26 mouse cellular contexts compared by ENCODE assay signal in the genomic region with DNA sequence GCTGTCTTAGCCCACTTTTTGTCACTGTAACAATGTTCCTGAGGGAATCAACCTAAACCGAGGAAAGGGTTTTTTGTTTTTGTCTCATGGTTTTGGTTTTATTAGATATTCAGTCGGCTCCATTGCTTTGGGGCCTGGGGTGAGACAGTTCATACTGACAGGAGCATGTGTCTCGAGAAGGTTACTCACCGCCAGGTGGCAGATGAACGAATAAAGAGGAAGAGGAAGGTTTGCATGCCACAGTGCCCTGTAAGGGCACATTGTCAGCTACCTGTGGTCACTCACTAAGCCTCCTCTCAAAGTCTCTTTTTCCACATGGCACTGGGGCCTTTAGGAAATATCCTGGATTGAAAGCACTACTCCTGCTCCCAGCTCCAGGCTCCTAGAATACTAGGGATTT. TPM values are rescaled to one million over a fixed set of nuclear protein-coding genes. Genes with fewer than 3 reads are reported as not detected.
A peak's percentile ranks its signal among the peaks of the same experiment; 100 is the strongest.
DNase-seq lines count a peak whose midpoint lies in the region; ATAC-seq and TF ChIP-seq lines count a peak whose summit lies in the region.
"Had no signal": no experiment of that assay in that cellular context is flagged by ENCODE, and none has a peak within 500 bp of the region (broad histone marks: within the 10 kb centered on the region; RNA-seq: fewer than 3 reads in every experiment).

No protein-coding gene starts in this region.

- no peak for ATAC-seq in hindbrain, embryonic 16.5 days
- ATAC-seq: forebrain, embryonic 14.5 days; forebrain, embryonic 16.5 days had no signal

- peak; percentile 11 to 49 (median 13); a peak in 2 of 6 replicates for TF ChIP-seq CTCF in MEL (IDR thresholded peaks at IDR 0.05 in 2 of 3, conservative IDR thresholded peaks at IDR 0.05 in 1 of 3; ENCODE audit: control insufficient read depth in 1 of 3, insufficient read depth in 1 of 3, low read depth in 2 of 3, low read length in 3 of 3, poor library complexity in 1 of 3, severe bottlenecking in 1 of 3)

- H3K4me3 ChIP-seq in MEL (ENCODE audit: control insufficient read depth in 1 of 2, insufficient read depth in 1 of 2, low read depth in 2 of 2, low read length in 2 of 2): no peak overlapping the region
- H3K4me3 ChIP-seq in hindbrain, embryonic 16.5 days (ENCODE audit: low read length): no peak overlapping the region
- H3K4me3 ChIP-seq: embryonic facial prominence, embryonic 13.5 days; embryonic facial prominence, embryonic 15.5 days; erythroblast, embryonic 14.5 days; forebrain, embryonic 10.5 days had no signal

- peaks cover 0 to 1% of the 10 kb centered on the region in 2 experiments; a peak in 1 of 4 replicates for H3K27me3 ChIP-seq in MEL (ENCODE audit: control insufficient read depth in 1 of 2, insufficient read depth in 2 of 2, low read length in 2 of 2)
- H3K27me3 ChIP-seq in splenic B cell, adult 2 months (ENCODE audit: control insufficient read depth, insufficient read depth, low read length, poor library complexity, severe bottlenecking): no peaks in the 10 kb centered on the region
- H3K27me3 ChIP-seq in hindbrain, embryonic 16.5 days (replicated peaks; ENCODE audit: control insufficient read depth, insufficient read depth, low read length): no peaks in the 10 kb centered on the region
- H3K27me3 ChIP-seq: embryonic facial prominence, embryonic 13.5 days; embryonic facial prominence, embryonic 15.5 days had no signal

- TF ChIP-seq RAD21 in MEL (IDR thresholded peaks at IDR 0.05; ENCODE audit: low read depth, low read length): peak; percentile 31

- no peak for TF ChIP-seq EP300 in MEL (IDR thresholded peaks at IDR 0.05; ENCODE audit: low read depth in 1 of 2, low read length in 2 of 2)

- H3K9me3 ChIP-seq in MEL (replicated peaks; ENCODE audit: insufficient read depth, low read length): no peaks in the 10 kb centered on the region
- no peaks in the 10 kb centered on the region for H3K9me3 ChIP-seq in hindbrain, embryonic 16.5 days (ENCODE audit: control insufficient read depth, low read length)
- H3K9me3 ChIP-seq: embryonic facial prominence, embryonic 13.5 days; embryonic facial prominence, embryonic 15.5 days; forebrain, embryonic 10.5 days; G1E had no signal

- no peak overlapping the region for H3K4me2 ChIP-seq in hindbrain, embryonic 16.5 days (ENCODE audit: low read length)
- H3K4me2 ChIP-seq: embryonic facial prominence, embryonic 13.5 days; embryonic facial prominence, embryonic 15.5 days had no signal

- H3K79me2 ChIP-seq in MEL (ENCODE audit: control insufficient read depth, insufficient read depth, low read length, poor library complexity): no peaks in the 10 kb centered on the region

- no peaks in the 10 kb centered on the region for H3K4me1 ChIP-seq in MEL (ENCODE audit: control insufficient read depth in 1 of 2, insufficient read depth in 2 of 2, low read length in 2 of 2)
- no peaks in the 10 kb centered on the region for H3K4me1 ChIP-seq in hindbrain, embryonic 16.5 days (ENCODE audit: control insufficient read depth, insufficient read depth, low read depth, low read length)
- H3K4me1 ChIP-seq: embryonic facial prominence, embryonic 13.5 days; embryonic facial prominence, embryonic 15.5 days; forebrain, embryonic 10.5 days had no signal

- no peak for TF ChIP-seq POLR2A in MEL (IDR thresholded peaks at IDR 0.05; ENCODE audit: control insufficient read depth in 1 of 2, insufficient read depth in 1 of 2, low read depth in 1 of 2, low read length in 2 of 2, poor library complexity in 1 of 2)

- DNase-seq in 416B (ENCODE audit: low read depth) (peak; percentile 51), A20 (ENCODE audit: low read depth, low spot score) (peak; percentile 55), MEL (ENCODE audit: low read depth, low spot score) (peak; percentile 34)
- DNase-seq in splenic B cell, adult 2 months (ENCODE audit: low read depth, low spot score): peak; percentile 5
- DNase-seq in thymus, adult 18-20 months: no peak
- no peak for DNase-seq in right cerebral cortex, postnatal 10 days (ENCODE audit: low spot score in 2 of 2)
- DNase-seq: adrenal gland, adult 2 months; adrenal gland, postnatal 10 days; adrenal gland, postnatal 25 days; cerebellum, adult 11 months; cerebellum, adult 18-20 months; cerebellum, adult 8-10 months; cerebellum, adult 9-11 months; cerebellum, postnatal 36 days; embryo, embryonic 11 days had no signal

- WGBS in hindbrain, embryonic 16.5 days: 77% methylated on average over 5 of the region's 5 CpGs

- H3K36me3 ChIP-seq in MEL (ENCODE audit: control insufficient read depth in 1 of 2, insufficient read depth in 2 of 2, low read length in 2 of 2): no peaks in the 10 kb centered on the region
- H3K36me3 ChIP-seq in splenic B cell, adult 2 months (ENCODE audit: control insufficient read depth, insufficient read depth, low read length, poor library complexity, severe bottlenecking): no peaks in the 10 kb centered on the region
- H3K36me3 ChIP-seq in hindbrain, embryonic 16.5 days (ENCODE audit: control insufficient read depth, insufficient read depth, low read length): peaks cover 29% of the 10 kb centered on the region
- H3K36me3 ChIP-seq: embryonic facial prominence, embryonic 13.5 days; embryonic facial prominence, embryonic 15.5 days; forebrain, embryonic 10.5 days; G1E had no signal

- H3K27ac ChIP-seq in MEL (ENCODE audit: control insufficient read depth, low read depth, low read length): no peak overlapping the region
- no peak overlapping the region for H3K27ac ChIP-seq in hindbrain, embryonic 16.5 days (ENCODE audit: low read depth, low read length)
- H3K27ac ChIP-seq: embryonic facial prominence, embryonic 13.5 days; embryonic facial prominence, embryonic 15.5 days; forebrain, embryonic 10.5 days had no signal

- H3K9ac ChIP-seq in MEL (ENCODE audit: control insufficient read depth, low read depth, low read length, poor library complexity, severe bottlenecking): no peak overlapping the region
- no peak overlapping the region for H3K9ac ChIP-seq in hindbrain, embryonic 16.5 days (ENCODE audit: low read depth, low read length)
- H3K9ac ChIP-seq: embryonic facial prominence, embryonic 13.5 days; embryonic facial prominence, embryonic 15.5 days had no signal

TF ChIP-seq in MEL, 35 proteins besides CTCF, POLR2A, EP300 and RAD21:
- peak; percentile 67 for TF ChIP-seq SMC3 (IDR thresholded peaks at IDR 0.05; ENCODE audit: low read depth, low read length)
- no peak for TF ChIP-seq JUND (IDR thresholded peaks at IDR 0.05; ENCODE audit: low read depth, low read length)
- TF ChIP-seq MEF2A (IDR thresholded peaks at IDR 0.05; ENCODE audit: extremely low read depth, insufficient replicate concordance, low read depth, low read length, poor library complexity, severe bottlenecking): no peak
- no peak for TF ChIP-seq CHD2 (IDR thresholded peaks at IDR 0.05; ENCODE audit: low read length)
- TF ChIP-seq MYC (IDR thresholded peaks at IDR 0.05; ENCODE audit: low read depth, low read length): no peak

RNA-seq across cellular contexts. Expression of gene Ngb, which starts 31.8 kb away (rescaled TPM):
- not detected in 2 replicates for total RNA-seq in MEL (2012; rRNA removed)
- polyA plus RNA-seq in MEL (2012; ENCODE audit: insufficient read depth in 1 of 2, insufficient read length in 2 of 2, low read depth in 1 of 2, low replicate concordance in 2 of 2, missing spikeins in 1 of 2): not detected
- polyA plus RNA-seq in hindbrain, embryonic 16.5 days (2015; fragmentation: Nextera tagmentation; extraction: Ambion mirVana): 6.5 and 7.3 TPM in 2 replicates
- total RNA-seq: common myeloid progenitor, adult 5-6 weeks had no signal
- polyA plus RNA-seq: embryonic facial prominence, embryonic 11.5 days; erythroblast, embryonic 14.5 days; G1E had no signal

RNA-seq across cellular contexts. Expression of gene Tmem63c, which starts 49.4 kb away (rescaled TPM):
- total RNA-seq in MEL (2012; rRNA removed): 0.04 TPM in 1 of 2 replicates, not detected in the other
- not detected for polyA plus RNA-seq in MEL (2012; ENCODE audit: insufficient read depth in 1 of 2, insufficient read length in 2 of 2, low read depth in 1 of 2, low replicate concordance in 2 of 2, missing spikeins in 1 of 2)
- 11.0 and 11.9 TPM in 2 replicates for polyA plus RNA-seq in hindbrain, embryonic 16.5 days (2015; fragmentation: Nextera tagmentation; extraction: Ambion mirVana)
- total RNA-seq: common myeloid progenitor, adult 5-6 weeks; G1E had no signal
- polyA plus RNA-seq: C2C12; erythroblast, embryonic 14.5 days; G1E had no signal

Comparison
In these comparisons a context has a peak if more than half of its experiments do, and no peak if none do; other contexts are left out.
1. DNase-seq: peak in 416B (single experiment), A20 (single experiment), MEL (single experiment) and splenic B cell, adult 2 months (single experiment); none in thymus, adult 18-20 months (0 of 2) and right cerebral cortex, postnatal 10 days (0 of 2).
2. RNA of gene Tmem63c, which starts 49.4 kb away (polyA plus RNA-seq): 11.0 to 11.9 TPM in hindbrain, embryonic 16.5 days; not detected in MEL; every median in the first group is over 10 times any median in the second.